Mouse (Mus musculus): ENCODE measurements around the gene Brms1l.

DNA sequence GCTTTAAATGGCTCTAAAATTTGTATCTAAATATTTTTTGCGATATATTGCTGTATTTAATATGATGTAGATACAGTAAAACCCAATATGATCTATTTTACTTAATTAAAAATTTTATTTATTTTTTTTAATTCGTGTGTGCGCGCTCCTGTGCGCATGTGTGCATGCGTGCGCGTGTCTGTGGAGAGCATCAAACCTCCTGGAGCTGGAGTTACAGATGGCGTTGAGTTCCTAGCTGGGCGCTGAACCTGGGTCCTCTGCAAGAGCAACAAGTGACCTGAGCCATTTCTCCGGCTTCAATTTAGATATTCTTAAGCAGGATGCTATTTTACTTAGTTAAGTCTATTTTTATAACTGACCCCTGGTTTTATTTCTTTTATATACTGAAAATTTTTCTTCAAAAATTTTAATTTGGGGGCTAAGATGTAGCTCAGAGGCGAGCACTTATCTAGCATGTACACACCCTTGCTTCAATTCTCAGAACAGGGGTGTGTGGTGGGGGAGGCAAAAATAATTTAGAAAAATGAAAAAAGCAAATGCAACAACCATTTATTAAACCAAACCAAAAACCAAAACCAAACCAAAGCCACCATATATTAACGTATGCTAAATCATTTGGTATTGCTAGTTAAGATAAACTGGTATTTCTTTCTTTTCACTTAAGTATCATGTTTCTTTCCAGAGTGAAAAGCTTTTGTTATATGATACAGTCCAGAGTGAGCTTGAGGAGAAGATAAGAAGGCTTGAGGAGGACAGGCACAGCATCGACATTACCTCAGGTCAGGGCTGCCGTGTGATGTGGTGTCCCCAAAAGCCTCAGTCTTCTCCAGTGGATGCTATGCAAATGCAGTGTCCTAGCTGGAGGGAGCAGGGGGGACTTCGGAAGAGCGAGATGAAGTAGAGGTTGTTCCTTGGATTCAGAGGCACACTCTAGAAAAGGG lies 23.6 kb downstream of the Brms1l start:
- TF ChIP-seq TCF12 (IDR thresholded peaks at IDR 0.05; ENCODE audit: insufficient read depth, poor library complexity, severe bottlenecking) (no peak), POLR2A (IDR thresholded peaks at IDR 0.05; ENCODE audit: insufficient read length, low read depth) (no peak), USF1 (IDR thresholded peaks at IDR 0.05; ENCODE audit: low read depth) (no peak), POLR2AphosphoS2 (IDR thresholded peaks at IDR 0.05; ENCODE audit: insufficient read length, low read depth) (no peak), MYOG (IDR thresholded peaks at IDR 0.05; ENCODE audit: control insufficient read depth in 1 of 3, insufficient read depth in 1 of 3, insufficient read length in 2 of 3, low read depth in 2 of 3) (no peak), CEBPB (IDR thresholded peaks at IDR 0.05; ENCODE audit: insufficient read depth, poor library complexity, severe bottlenecking) (no peak), MYOD1 (IDR thresholded peaks at IDR 0.05; ENCODE audit: control insufficient read depth in 1 of 3, insufficient read length in 2 of 3, low read depth in 2 of 3) (no peak), MAX (IDR thresholded peaks at IDR 0.05; ENCODE audit: low read depth) (no peak), SRF (IDR thresholded peaks at IDR 0.05; ENCODE audit: control insufficient read depth, insufficient read length, low read depth) (no peak), E2F4 (IDR thresholded peaks at IDR 0.05; ENCODE audit: insufficient read depth) (no peak), TCF3 (IDR thresholded peaks at IDR 0.05; ENCODE audit: insufficient read length, low read depth) (no peak), REST (IDR thresholded peaks at IDR 0.05; ENCODE audit: insufficient read depth, insufficient read length) (no peak)
